Mouse (Mus musculus): ENCODE measurements around the gene Dgki.

DNA sequence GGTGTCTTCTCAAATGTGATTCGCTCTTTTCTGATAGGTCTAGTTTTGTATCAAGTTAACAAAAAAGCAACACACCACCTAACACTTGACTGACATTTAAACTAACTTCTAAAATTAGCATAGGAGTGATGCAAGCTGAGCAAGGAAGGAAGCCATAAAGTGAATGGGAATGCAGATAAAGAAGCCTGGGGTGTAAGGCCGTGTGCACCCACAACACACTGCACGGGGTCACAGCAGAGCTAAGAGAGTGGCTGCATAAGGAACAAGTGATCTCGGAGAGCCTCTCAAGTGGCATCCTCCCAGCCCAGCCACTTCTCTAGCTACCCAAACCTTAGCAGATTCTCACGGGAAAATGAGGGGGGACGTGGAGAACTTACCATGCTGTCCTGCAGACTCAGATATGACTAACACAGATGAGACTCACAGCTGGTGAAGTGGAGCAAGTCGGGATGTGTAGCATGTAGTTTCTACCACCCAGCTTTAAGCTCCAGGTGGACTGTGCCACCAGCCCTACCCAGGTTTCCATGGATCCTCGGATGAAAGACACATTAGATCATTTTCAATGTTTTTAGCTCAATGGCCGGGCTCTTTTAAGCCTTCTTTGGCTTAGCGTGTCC is 38.6 kb downstream of the Dgki start:
- no peak for TF ChIP-seq CTCF (IDR thresholded peaks at IDR 0.05; ENCODE audit: low read depth, low read length)
- no peak for TF ChIP-seq TAL1 (conservative IDR thresholded peaks at IDR 0.05; ENCODE audit: low read depth, low read length)
- TF ChIP-seq GATA1 (IDR thresholded peaks at IDR 0.05; ENCODE audit: borderline replicate concordance, low read length) = no peak
- TF ChIP-seq POLR2AphosphoS5 (IDR thresholded peaks at IDR 0.05; ENCODE audit: insufficient replicate concordance, low read depth, low read length) = no peak
- no peak for TF ChIP-seq GATA2 (IDR thresholded peaks at IDR 0.05; ENCODE audit: borderline replicate concordance, low read depth, low read length)
